Mouse (Mus musculus): ENCODE results near the gene Bag2. TPM values are rescaled to one million over a fixed set of nuclear protein-coding genes. Genes with fewer than 3 reads are reported as not detected.
A peak's percentile ranks its signal among the peaks of the same experiment; 100 is the strongest.
"Not testable (repeated sequence)": the region's sequence is repeated elsewhere in the genome, so short reads cannot be mapped to it uniquely, and the experiment has no call there.

Gene Bag2
- polyA plus RNA-seq, 1 experiment from 2014 or later = 80.2 TPM

- H3K9me3 ChIP-seq (replicated peaks); H3K27me3 ChIP-seq (replicated peaks); H3K9ac ChIP-seq; H3K4me1 ChIP-seq (replicated peaks); H3K27ac ChIP-seq (ENCODE audit: poor library complexity, severe bottlenecking); ATAC-seq (ENCODE audit: insufficient number of reproducible peaks, low FRiP score); H3K4me2 ChIP-seq; H3K4me3 ChIP-seq: not testable (repeated sequence)
- 88% methylated on average over 4 of the region's 4 CpGs for WGBS
- H3K36me3 ChIP-seq = peaks cover 43% of the 10 kb centered on the region
Measured at GRCm38 (mm10) chr1:33749709-33750108, 7.9 kb downstream of the Bag2 start.

GRCm38 (mm10) chr1:33749109-33749508 lies 8.5 kb downstream of the Bag2 start:
- Histone ChIP-seq H3K36me3 (peaks cover 47% of the 10 kb centered on the region), H3K4me1 (replicated peaks) (0 out of 2 replicates have a peak, but pooled peaks cover 5% of the 10 kb centered on the region)

GRCm38 (mm10) chr1:33745901-33746300 lies 11.7 kb downstream of the Bag2 start:
- Histone ChIP-seq H3K9ac (no peak overlapping the region), H3K4me2 (no peak overlapping the region), H3K36me3 (peaks cover 43% of the 10 kb centered on the region), H3K9me3 (replicated peaks) (no peaks in the 10 kb centered on the region), H3K27me3 (replicated peaks) (no peaks in the 10 kb centered on the region), H3K27ac (ENCODE audit: poor library complexity, severe bottlenecking) (no peak overlapping the region), H3K4me1 (replicated peaks) (no peaks in the 10 kb centered on the region), H3K4me3 (no peak overlapping the region)
- peak; percentile 62; the same call in 1 of the 2 replicates for ATAC-seq (ENCODE audit: insufficient number of reproducible peaks, low FRiP score)
- WGBS = 88% methylated on average over 4 of the region's 4 CpGs

More at GRCm38 (mm10) chr1:33749109-33749508, 8.5 kb downstream of the Bag2 start:
- WGBS = 96% methylated on average over 11 of the region's 11 CpGs
- no peaks in the 10 kb centered on the region for H3K27me3 ChIP-seq (replicated peaks)
- ATAC-seq (ENCODE audit: insufficient number of reproducible peaks, low FRiP score) = no peak
- no peaks in the 10 kb centered on the region for H3K9me3 ChIP-seq (replicated peaks)
- H3K4me2 ChIP-seq = no peak overlapping the region
- no peak overlapping the region for H3K27ac ChIP-seq (ENCODE audit: poor library complexity, severe bottlenecking)
- no peak overlapping the region for H3K4me3 ChIP-seq
- H3K9ac ChIP-seq = no peak overlapping the region

- ATAC-seq (ENCODE audit: insufficient number of reproducible peaks, low FRiP score); H3K4me1 ChIP-seq (replicated peaks); H3K4me2 ChIP-seq; H3K9me3 ChIP-seq (replicated peaks); H3K4me3 ChIP-seq; H3K9ac ChIP-seq; H3K27ac ChIP-seq (ENCODE audit: poor library complexity, severe bottlenecking); H3K27me3 ChIP-seq (replicated peaks): not testable (repeated sequence)
- 91% methylated on average over 8 of the region's 9 CpGs for WGBS
- H3K36me3 ChIP-seq = peaks cover 48% of the 10 kb centered on the region
Measured at GRCm38 (mm10) chr1:33744815-33745214, 12.8 kb downstream of the Bag2 start.

GRCm38 (mm10) chr1:33742903-33743302 lies 14.7 kb downstream of the Bag2 start:
- no peak overlapping the region for H3K4me2 ChIP-seq
- no peak overlapping the region for H3K4me3 ChIP-seq
- no peaks in the 10 kb centered on the region for H3K9me3 ChIP-seq (replicated peaks)
- no peak overlapping the region for H3K27ac ChIP-seq (ENCODE audit: poor library complexity, severe bottlenecking)
- no peak for ATAC-seq (ENCODE audit: insufficient number of reproducible peaks, low FRiP score)
- H3K4me1 ChIP-seq (replicated peaks) = no peaks in the 10 kb centered on the region
- 18% methylated on average over 8 of the region's 8 CpGs for WGBS
- no peak overlapping the region for H3K9ac ChIP-seq
- no peaks in the 10 kb centered on the region for H3K27me3 ChIP-seq (replicated peaks)
- H3K36me3 ChIP-seq = peaks cover 50% of the 10 kb centered on the region

- H3K4me1 ChIP-seq (replicated peaks) = no peaks in the 10 kb centered on the region
- no peaks in the 10 kb centered on the region for H3K27me3 ChIP-seq (replicated peaks)
- H3K4me2 ChIP-seq = no peak overlapping the region
- no peak overlapping the region for H3K27ac ChIP-seq (ENCODE audit: poor library complexity, severe bottlenecking)
- H3K9ac ChIP-seq = no peak overlapping the region
- no peak overlapping the region for H3K4me3 ChIP-seq
- WGBS = 34% methylated on average over 12 of the region's 12 CpGs
- H3K36me3 ChIP-seq = peaks cover 54% of the 10 kb centered on the region
- no peaks in the 10 kb centered on the region for H3K9me3 ChIP-seq (replicated peaks)
- peak; percentile 58; the same call in 1 of the 2 replicates for ATAC-seq (ENCODE audit: insufficient number of reproducible peaks, low FRiP score)
Measured at GRCm38 (mm10) chr1:33739302-33739701, 18.3 kb downstream of the Bag2 start.

- H3K36me3 ChIP-seq = peaks cover 56% of the 10 kb centered on the region
- WGBS = 83% methylated on average over 11 of the region's 11 CpGs
- no peaks in the 10 kb centered on the region for H3K27me3 ChIP-seq (replicated peaks)
Measured at GRCm38 (mm10) chr1:33738681-33739278, 18.8 kb downstream of the Bag2 start.

GRCm38 (mm10) chr1:33738281-33738680 lies 19.3 kb downstream of the Bag2 start:
- Histone ChIP-seq H3K36me3 (peaks cover 59% of the 10 kb centered on the region), H3K9me3 (replicated peaks) (no peaks in the 10 kb centered on the region), H3K4me1 (replicated peaks) (no peaks in the 10 kb centered on the region), H3K9ac (no peak overlapping the region), H3K27ac (ENCODE audit: poor library complexity, severe bottlenecking) (no peak overlapping the region), H3K4me2 (no peak overlapping the region), H3K27me3 (replicated peaks) (no peaks in the 10 kb centered on the region), H3K4me3 (no peak overlapping the region)
- ATAC-seq (ENCODE audit: insufficient number of reproducible peaks, low FRiP score) = no peak
- 91% methylated on average over 11 of the region's 11 CpGs for WGBS

More at GRCm38 (mm10) chr1:33738681-33739278, 18.8 kb downstream of the Bag2 start:
- Histone ChIP-seq H3K27ac (ENCODE audit: poor library complexity, severe bottlenecking) (no peak overlapping the region), H3K4me2 (no peak overlapping the region), H3K4me1 (replicated peaks) (no peaks in the 10 kb centered on the region), H3K9ac (no peak overlapping the region), H3K4me3 (no peak overlapping the region), H3K9me3 (replicated peaks) (no peaks in the 10 kb centered on the region)
- ATAC-seq (ENCODE audit: insufficient number of reproducible peaks, low FRiP score) = no peak

GRCm38 (mm10) chr1:33734001-33734685 lies 23.5 kb downstream of the Bag2 start:
- H3K36me3 ChIP-seq = peaks cover 77% of the 10 kb centered on the region
- no peak overlapping the region for H3K4me3 ChIP-seq
- no peaks in the 10 kb centered on the region for H3K27me3 ChIP-seq (replicated peaks)
- no peak for ATAC-seq (ENCODE audit: insufficient number of reproducible peaks, low FRiP score)
- no peaks in the 10 kb centered on the region for H3K9me3 ChIP-seq (replicated peaks)
- H3K4me1 ChIP-seq (replicated peaks) = no peaks in the 10 kb centered on the region
- 72% methylated on average over 5 of the region's 5 CpGs for WGBS
- H3K27ac ChIP-seq (ENCODE audit: poor library complexity, severe bottlenecking) = no peak overlapping the region
- no peak overlapping the region for H3K9ac ChIP-seq
- no peak overlapping the region for H3K4me2 ChIP-seq

- WGBS = 91% methylated on average over 9 of the region's 9 CpGs
- no peak for ATAC-seq (ENCODE audit: insufficient number of reproducible peaks, low FRiP score)
- Histone ChIP-seq H3K36me3 (peaks cover 76% of the 10 kb centered on the region), H3K4me2 (no peak overlapping the region), H3K4me1 (replicated peaks) (no peaks in the 10 kb centered on the region), H3K9ac (no peak overlapping the region), H3K4me3 (no peak overlapping the region), H3K27ac (ENCODE audit: poor library complexity, severe bottlenecking) (no peak overlapping the region), H3K9me3 (replicated peaks) (no peaks in the 10 kb centered on the region), H3K27me3 (replicated peaks) (no peaks in the 10 kb centered on the region)
Measured at GRCm38 (mm10) chr1:33733044-33733443, 24.6 kb downstream of the Bag2 start.

- H3K4me3 ChIP-seq = no peak overlapping the region
- no peak for ATAC-seq (ENCODE audit: insufficient number of reproducible peaks, low FRiP score)
- 84% methylated on average over 5 of the region's 5 CpGs for WGBS
- H3K36me3 ChIP-seq = peaks cover 67% of the 10 kb centered on the region
- H3K9me3 ChIP-seq (replicated peaks) = no peaks in the 10 kb centered on the region
- H3K27me3 ChIP-seq (replicated peaks) = no peaks in the 10 kb centered on the region
- H3K27ac ChIP-seq (ENCODE audit: poor library complexity, severe bottlenecking) = no peak overlapping the region
- H3K9ac ChIP-seq = no peak overlapping the region
- peaks cover 4% of the 10 kb centered on the region for H3K4me1 ChIP-seq (replicated peaks)
- H3K4me2 ChIP-seq = no peak overlapping the region
Measured at GRCm38 (mm10) chr1:33725086-33725485, 32.5 kb downstream of the Bag2 start.
